Mouse (Mus musculus) kidney, postnatal 0 days (tissue): ENCODE measurements around the gene Rnf111. TPM values are rescaled to one million over a fixed set of nuclear protein-coding genes. Genes with fewer than 3 reads are reported as not detected.

Experiments
- ATAC-seq: fragments of 200-750 bp; cut with Nextera tagmentation; replicated peaks from 2 replicates; pipeline ENCODE4 v1.8.0; 2017; ENCODE audit warnings: low read depth, moderate number of reproducible peaks, moderate TSS enrichment, moderate library complexity; ENCODE audit not compliant: low FRiP score
- DNase-seq: peaks from one replicate; pipeline ENCODE4 v3.0.0-alpha.2; 2016; ENCODE audit warnings: low spot score
- H3K27ac ChIP-seq: fragments of 300-500 bp; sonication (generic); 2 replicates; pipeline ENCODE4 v1.5.1; 2014; ENCODE audit warnings: mild to moderate bottlenecking
- H3K27me3 ChIP-seq: fragments of 300-500 bp; sonication (generic); 2 replicates; pipeline ENCODE4 v1.6.1; 2014; ENCODE audit warnings: low read length, mixed read lengths; ENCODE audit not compliant: insufficient read depth
- H3K36me3 ChIP-seq: fragments of 300-500 bp; sonication (generic); 2 replicates; pipeline ENCODE4 v1.6.1; 2014; ENCODE audit warnings: low read length, mixed read lengths; ENCODE audit not compliant: insufficient read depth
- H3K4me1 ChIP-seq: fragments of 300-500 bp; sonication (generic); replicated peaks from 2 replicates; pipeline ENCODE4 v1.6.1; 2014; ENCODE audit warnings: antibody characterized with exemption, low read length, mixed read lengths; ENCODE audit not compliant: insufficient read depth
- H3K4me2 ChIP-seq: fragments of 300-500 bp; sonication (generic); 2 replicates; pipeline ENCODE4 v1.6.1; 2014; ENCODE audit warnings: mild to moderate bottlenecking, low read length, moderate library complexity, mixed read lengths
- H3K4me3 ChIP-seq: fragments of 300-500 bp; sonication (generic); replicated peaks from 2 replicates; pipeline ENCODE4 v1.5.1; 2014; ENCODE audit warnings: low read depth, low read length
- H3K9ac ChIP-seq: fragments of 300-500 bp; sonication (generic); 2 replicates; pipeline ENCODE4 v1.6.1; 2014; ENCODE audit warnings: low read depth, low read length
- H3K9me3 ChIP-seq: fragments of 300-500 bp; sonication (generic); replicated peaks from 2 replicates; pipeline ENCODE4 v1.6.1; 2016; ENCODE audit warnings: low read length, inconsistent platforms, mixed read lengths
- CTCF ChIP-seq: IDR thresholded peaks from 2 replicates; pipeline ENCODE4 v1.5.1; 2016; ENCODE audit warnings: antibody characterized with exemption, low read depth, mild to moderate bottlenecking, moderate library complexity
- WGBS: fragments of 180-500 bp; shearing (Covaris S2); extraction: QIAGEN DNeasy Blood & Tissue Kit; methylation state at CpG from one replicate; pipeline ENCODE4 v1.1.7; 2014; 5-methylcytosine and 5-hydroxymethylcytosine counted together
- polyA plus RNA-seq: library from polyadenylated mRNA; unstranded; fragments of >200 nt; fragmentation: Nextera tagmentation; extraction: Ambion mirVana; gene quantifications from 2 replicates; pipeline ENCODE4 v1.2.1, GENCODE M21; 2015

Gene Rnf111
- polyA plus RNA-seq, 1 experiment from 2014 or later = 23.1 TPM

- DNase-seq (peak; percentile 72), ATAC-seq (peak; percentile 93)
- Histone ChIP-seq H3K4me3 (peak overlapping the region; percentile 98), H3K4me2 (peak overlapping the region; percentile 56), H3K27me3 (no peaks in the 10 kb centered on the region), H3K9me3 (no peaks in the 10 kb centered on the region), H3K36me3 (no peaks in the 10 kb centered on the region), H3K4me1 (0 out of 2 replicates have a peak, but pooled peaks cover 4% of the 10 kb centered on the region), H3K9ac (peak overlapping the region; percentile 98), H3K27ac (peak overlapping the region; percentile 99)
- 1% methylated on average over 57 of the region's 70 CpGs for WGBS
- no peak for TF ChIP-seq CTCF
These were observed 416 bp downstream of the Rnf111 start for GRCm38 (mm10) chr9:70503015-70503603.

GRCm38 (mm10) chr9:70502284-70503014 is 1.1 kb downstream of the Rnf111 start:
- DNase-seq = peak; percentile 24
- Histone ChIP-seq H3K4me1 (0 out of 2 replicates have a peak, but pooled peaks cover 4% of the 10 kb centered on the region), H3K36me3 (no peaks in the 10 kb centered on the region), H3K4me2 (peak overlapping the region; percentile 56), H3K9me3 (no peaks in the 10 kb centered on the region), H3K27me3 (no peaks in the 10 kb centered on the region), H3K9ac (peak overlapping the region; percentile 98), H3K4me3 (peak overlapping the region; percentile 98), H3K27ac (peak overlapping the region; percentile 99)
- no peak for ATAC-seq
- WGBS = 31% methylated on average over 10 of the region's 10 CpGs
- no peak for TF ChIP-seq CTCF

GRCm38 (mm10) chr9:70496990-70497389 is 6.5 kb downstream of the Rnf111 start:
- no peak overlapping the region for H3K27ac ChIP-seq
- no peak overlapping the region for H3K4me3 ChIP-seq
- H3K36me3 ChIP-seq = 0 out of 2 replicates have a peak, but pooled peaks cover 5% of the 10 kb centered on the region
- no peaks in the 10 kb centered on the region for H3K27me3 ChIP-seq
- no peak for TF ChIP-seq CTCF
- H3K9ac ChIP-seq = no peak overlapping the region
- DNase-seq (no peak), ATAC-seq (no peak)
- H3K4me2 ChIP-seq = no peak overlapping the region
- H3K4me1 ChIP-seq = no peaks in the 10 kb centered on the region
- no peaks in the 10 kb centered on the region for H3K9me3 ChIP-seq

GRCm38 (mm10) chr9:70493038-70493437 is 10.5 kb downstream of the Rnf111 start:
- H3K4me3 ChIP-seq = no peak overlapping the region
- no peak overlapping the region for H3K27ac ChIP-seq
- H3K27me3 ChIP-seq = no peaks in the 10 kb centered on the region
- WGBS = 91% methylated on average over 2 of the region's 2 CpGs
- TF ChIP-seq CTCF = no peak
- no peak for ATAC-seq
- H3K9ac ChIP-seq = no peak overlapping the region
- 0 out of 2 replicates have a peak, but pooled peaks cover 5% of the 10 kb centered on the region for H3K36me3 ChIP-seq
- H3K4me2 ChIP-seq = no peak overlapping the region
- no peaks in the 10 kb centered on the region for H3K9me3 ChIP-seq
- DNase-seq = no peak
- no peaks in the 10 kb centered on the region for H3K4me1 ChIP-seq

GRCm38 (mm10) chr9:70491176-70491575 is 12.3 kb downstream of the Rnf111 start:
- Histone ChIP-seq H3K27ac (no peak overlapping the region), H3K4me2 (no peak overlapping the region), H3K9me3 (no peaks in the 10 kb centered on the region), H3K4me3 (no peak overlapping the region), H3K36me3 (0 out of 2 replicates have a peak, but pooled peaks cover 5% of the 10 kb centered on the region), H3K4me1 (no peaks in the 10 kb centered on the region), H3K9ac (no peak overlapping the region), H3K27me3 (no peaks in the 10 kb centered on the region)
- ATAC-seq (no peak), DNase-seq (no peak)
- TF ChIP-seq CTCF = no peak
- WGBS = 83% methylated on average over 1 of the region's 1 CpGs

- DNase-seq (no peak), ATAC-seq (no peak)
- 56% methylated on average over 2 of the region's 2 CpGs for WGBS
- 0 out of 2 replicates have a peak, but pooled peaks cover 5% of the 10 kb centered on the region for H3K36me3 ChIP-seq
- H3K27ac ChIP-seq = no peak overlapping the region
- no peak overlapping the region for H3K4me3 ChIP-seq
- H3K4me2 ChIP-seq = no peak overlapping the region
- no peaks in the 10 kb centered on the region for H3K4me1 ChIP-seq
- no peak overlapping the region for H3K9ac ChIP-seq
- TF ChIP-seq CTCF = no peak
- H3K27me3 ChIP-seq = no peaks in the 10 kb centered on the region
- no peaks in the 10 kb centered on the region for H3K9me3 ChIP-seq
These were observed 16.1 kb downstream of the Rnf111 start for GRCm38 (mm10) chr9:70487401-70487800.
